Mouse (Mus musculus): ENCODE data around the gene Ece2.

Ece2 gene

DNA sequence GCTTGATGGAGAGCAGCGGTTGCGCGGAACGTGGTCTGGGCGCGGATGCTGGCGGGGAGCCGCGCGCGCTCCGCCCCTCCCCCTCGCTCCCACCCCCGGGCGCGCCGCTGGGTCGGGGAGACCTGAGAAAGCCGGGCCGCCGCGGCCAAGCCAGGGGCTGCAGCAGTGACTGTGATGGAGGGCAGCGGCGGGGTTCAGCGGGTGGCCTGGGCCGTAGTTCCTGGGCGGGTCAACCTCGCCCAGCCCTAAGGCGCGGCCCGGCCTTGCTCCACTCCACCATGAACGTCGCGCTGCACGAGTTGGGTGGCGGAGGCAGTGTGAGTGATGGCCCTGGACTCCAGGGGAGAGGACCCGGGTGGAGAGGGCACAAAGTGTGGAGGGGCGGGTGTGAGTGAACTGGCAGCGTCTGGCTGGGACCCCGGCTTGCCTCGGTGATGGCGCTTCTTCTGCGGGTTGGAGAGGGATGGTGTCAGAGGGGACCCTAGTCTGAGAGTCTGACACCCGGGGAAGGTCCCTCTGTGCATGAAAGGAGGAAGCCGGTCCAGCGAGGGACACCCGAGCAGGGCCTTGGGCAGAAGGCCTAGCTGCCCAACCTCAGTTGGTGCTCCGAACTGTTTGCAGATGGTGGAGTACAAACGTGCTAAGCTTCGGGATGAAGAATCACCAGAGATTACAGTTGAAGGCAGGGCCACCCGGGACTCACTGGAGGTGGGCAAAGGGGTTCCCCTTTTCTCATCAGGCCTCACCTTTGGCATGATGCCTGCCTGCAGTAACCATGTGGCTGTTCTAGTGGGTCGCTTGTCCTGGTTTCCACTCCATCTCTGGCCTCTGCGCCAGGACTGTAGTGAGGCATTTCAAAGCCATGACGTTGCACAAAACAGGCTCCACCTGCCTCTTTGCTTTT is at the start of gene Ece2:
TSS of gene Ece2 (plus strand) at position 98 of the 904 bp plus-strand sequence.
- DNase-seq (ENCODE audit: low spot score in 2 of 2): peak in 1 of 2 experiments; percentile 36

DNA sequence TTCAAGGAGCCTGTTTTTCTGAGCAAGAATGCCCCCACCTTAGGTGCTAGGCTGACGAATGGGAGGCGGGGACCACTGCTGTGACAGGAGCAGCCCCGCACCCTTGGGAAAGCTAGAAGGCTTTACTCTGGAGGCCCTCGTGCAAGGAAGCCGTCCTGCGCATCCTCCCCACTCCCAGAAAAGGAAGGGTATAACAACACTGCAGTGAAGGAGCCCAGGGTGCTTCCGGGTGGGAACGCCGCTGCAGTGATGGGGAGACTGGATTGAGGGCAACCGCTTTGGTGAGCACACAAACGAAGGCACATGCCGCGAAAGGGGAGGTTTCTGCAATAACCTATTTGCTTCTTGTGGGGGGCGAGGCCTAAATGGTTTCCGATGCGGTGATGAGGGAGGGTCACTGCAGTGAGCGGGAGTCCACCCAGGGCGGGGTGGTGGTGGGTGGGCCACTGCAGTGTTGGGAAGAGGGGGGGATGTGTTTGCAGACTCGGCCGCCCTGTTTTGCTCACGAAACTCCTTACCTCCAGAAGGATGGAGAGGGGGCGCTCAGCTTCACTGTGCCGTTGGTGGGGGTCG is 40.2 kb upstream of the Ece2 start, which contains the start of gene Vwa5b2:
TSS of gene Vwa5b2 (plus strand) at position 106 of the 573 bp plus-strand sequence.
- DNase-seq (ENCODE audit: low spot score in 2 of 2): peak in 1 of 2 experiments; percentile 46

DNA sequence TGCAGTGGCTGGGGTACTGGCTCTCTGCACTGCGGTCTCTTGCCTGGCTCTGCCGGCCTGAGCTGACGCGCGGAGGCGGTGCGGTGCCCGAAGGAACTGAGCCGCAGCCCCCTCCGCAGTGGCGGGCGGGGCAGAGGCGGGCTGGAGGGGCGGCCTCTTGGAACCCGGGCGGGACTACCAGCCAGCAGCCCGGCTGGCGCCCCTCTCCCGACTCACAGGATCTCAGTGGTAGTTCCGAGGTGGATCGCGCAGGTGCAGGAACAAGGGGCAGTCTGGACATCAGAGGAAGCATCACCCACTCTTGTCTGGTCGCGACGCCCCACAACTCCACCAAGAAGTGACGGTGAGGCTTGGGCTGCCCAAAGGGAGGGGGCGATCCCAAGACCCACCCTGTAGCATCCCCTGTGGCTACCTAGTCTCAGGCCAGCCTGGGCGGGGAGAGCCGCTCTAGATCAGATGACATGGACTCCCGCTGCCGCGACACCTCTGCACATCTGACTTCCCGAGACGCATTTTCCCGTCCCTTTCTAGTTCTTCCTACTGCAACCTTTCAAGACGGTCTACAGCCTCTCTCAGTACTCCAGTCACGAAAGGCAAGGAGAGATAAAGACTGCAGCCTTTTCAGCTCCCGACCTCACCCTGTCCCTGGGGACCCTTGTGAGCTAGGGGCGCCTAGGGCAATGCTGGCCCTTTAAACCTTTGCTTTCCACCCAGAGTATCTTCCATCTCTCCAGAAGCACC is 39.5 kb upstream of the Ece2 start:
- DNase-seq (ENCODE audit: low spot score in 2 of 2): peak in 1 of 2 experiments; percentile 56

DNA sequence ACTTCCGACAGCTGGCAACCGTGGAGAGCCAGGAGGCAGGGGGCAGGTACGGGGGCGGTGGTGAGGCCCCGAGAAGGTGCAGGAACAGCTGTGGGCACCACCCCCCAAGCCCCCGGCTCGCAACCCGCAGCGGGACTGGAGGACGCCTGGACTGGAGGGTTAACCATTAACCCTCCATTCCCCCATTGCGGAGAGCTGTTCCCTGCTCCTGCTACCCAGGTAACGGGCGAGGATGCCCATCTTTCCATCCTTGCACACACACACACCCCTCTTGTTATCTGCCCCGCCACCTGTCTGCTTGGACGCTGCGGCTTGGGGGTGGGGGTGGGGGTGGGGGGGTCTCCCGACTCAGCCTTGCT is 39.0 kb upstream of the Ece2 start:
- DNase-seq (ENCODE audit: low spot score in 2 of 2): no peak

DNA sequence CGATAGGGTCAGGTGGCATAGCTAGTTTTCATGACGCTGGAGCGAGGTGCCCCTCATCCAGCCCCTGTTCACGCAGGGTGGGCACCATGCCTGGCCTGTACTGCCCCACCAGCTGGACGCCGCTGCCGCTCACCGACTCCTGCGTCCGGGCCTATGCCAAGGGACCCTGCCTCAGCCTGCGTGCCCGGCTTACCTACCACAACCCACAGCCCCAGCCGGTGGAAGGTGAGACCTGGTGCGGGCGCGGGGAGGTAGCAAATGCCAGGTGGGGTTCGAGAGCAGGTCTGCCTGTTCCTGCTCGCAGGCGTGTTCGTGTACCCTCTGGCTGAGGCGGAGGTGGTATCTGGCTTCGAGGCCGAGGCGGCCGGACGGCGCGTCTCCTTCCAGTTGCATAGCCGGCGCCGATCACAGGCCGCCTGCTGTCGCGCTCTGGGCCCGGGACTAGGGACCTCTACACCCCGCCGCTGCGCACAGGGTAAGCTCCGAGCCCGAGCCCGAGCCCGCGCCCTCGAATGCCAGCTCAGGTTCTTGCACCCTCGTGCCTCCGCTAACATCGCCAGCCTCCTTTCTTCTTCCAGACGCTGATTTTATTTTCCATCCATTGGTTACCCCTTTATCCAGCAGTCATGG is 38.4 kb upstream of the Ece2 start:
- no peak for DNase-seq (ENCODE audit: low spot score in 2 of 2)

DNA sequence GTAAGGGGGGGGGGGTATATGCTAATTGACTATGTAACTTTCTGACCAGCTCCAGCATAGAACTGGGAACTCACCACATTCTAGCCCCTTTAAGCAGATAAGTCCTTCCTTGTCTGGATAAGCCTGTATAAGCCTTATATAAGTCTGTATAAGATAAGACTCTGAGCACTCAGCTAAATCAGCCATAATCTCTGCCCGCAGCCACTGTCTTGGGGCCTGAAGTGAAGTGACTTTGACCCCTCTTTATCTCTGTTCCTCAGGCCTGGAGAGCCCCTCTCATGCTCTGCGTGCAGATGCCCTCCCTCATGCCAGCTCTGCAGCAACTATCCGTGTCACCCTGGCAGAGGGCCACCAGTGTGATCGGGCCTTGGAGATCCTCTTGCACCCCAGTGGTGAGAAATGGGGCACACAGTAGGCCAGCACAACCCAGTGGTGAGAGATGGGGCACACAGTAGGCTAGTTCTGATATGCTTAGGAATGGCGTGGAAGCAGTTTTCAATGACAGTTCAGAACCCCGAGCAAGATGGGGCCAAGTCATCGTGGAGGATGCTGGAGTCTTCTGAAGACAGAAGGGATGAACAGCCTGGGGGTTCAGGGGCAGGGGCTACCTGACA is 34.5 kb upstream of the Ece2 start:
- no peak for DNase-seq (ENCODE audit: low spot score in 2 of 2)

DNA sequence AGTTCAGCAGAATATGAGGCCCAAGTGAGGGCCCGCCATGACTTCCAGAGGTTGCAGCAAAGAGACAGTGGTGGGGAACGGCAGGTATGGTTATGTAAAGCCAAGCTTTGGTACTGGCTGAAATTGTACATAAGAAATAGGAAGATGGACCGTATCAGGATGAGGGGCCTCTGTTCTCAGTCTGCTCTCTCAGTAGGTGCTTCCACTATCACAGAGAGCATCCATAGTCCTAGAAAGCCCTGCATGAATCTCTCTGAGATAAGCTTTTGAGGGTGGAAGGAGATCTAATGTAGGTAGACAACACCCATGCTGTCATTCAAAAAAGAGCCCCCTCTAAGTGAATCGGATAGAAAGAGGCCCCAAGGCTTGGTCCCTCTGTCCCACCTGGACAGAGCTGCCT is 33.9 kb upstream of the Ece2 start:
- DNase-seq (ENCODE audit: low spot score in 2 of 2): no peak

DNA sequence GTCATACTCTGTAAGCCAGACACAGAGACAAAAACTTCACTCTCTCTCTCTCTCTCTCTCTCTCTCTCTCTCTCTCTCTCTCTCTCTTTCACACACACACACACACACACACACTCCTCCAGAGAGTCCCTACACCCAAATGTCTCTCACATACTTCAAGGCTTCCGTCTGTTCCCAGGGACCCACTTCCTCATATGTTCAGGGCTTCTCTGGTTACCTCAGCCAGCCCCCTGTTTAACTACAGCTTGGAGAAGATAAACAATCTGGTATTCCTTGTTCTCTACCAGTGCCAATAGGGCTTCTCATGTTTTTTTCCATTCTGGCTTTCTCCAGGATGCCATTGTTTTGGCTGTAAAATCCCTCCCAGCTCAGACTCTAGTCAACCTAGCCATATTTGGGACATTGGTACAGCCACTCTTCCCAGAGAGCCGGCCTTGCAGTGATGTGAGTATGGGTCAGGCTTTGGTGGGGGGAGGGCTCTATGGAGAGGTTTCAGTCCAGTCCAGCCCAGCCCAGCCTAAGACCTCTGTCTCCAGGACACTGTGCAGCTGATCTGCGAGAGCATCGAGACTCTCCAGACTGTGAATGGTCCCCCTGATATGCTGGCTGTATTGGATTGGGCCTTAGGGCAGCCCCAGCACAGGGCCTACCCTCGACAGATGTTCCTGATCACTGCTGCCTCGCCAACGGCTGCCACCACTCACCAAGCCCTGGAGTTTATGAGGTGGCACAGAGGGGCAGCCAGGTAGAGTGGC is 32.8 kb upstream of the Ece2 start:
- no peak for DNase-seq (ENCODE audit: low spot score in 2 of 2)

DNA sequence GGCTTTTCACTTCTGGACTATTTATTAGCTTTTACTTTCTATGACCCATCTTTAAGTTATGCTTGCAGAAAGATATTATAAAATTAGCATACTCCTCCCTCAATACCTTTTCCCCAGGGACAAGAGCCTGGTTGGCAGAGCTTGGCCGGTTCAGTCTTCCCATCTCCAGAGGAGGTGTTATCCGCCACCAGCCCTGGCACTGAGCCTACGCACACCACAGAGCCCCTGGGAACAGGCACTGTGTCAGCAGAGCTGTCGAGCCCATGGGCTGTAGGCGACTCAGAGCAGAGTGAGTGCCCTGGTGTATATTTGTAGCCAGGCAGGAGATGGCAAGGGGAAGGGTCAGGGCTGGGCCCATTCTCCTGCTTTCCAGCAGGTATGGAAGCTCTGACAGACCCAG is 29.1 kb upstream of the Ece2 start:
- DNase-seq (ENCODE audit: low spot score in 2 of 2): no peak

DNA sequence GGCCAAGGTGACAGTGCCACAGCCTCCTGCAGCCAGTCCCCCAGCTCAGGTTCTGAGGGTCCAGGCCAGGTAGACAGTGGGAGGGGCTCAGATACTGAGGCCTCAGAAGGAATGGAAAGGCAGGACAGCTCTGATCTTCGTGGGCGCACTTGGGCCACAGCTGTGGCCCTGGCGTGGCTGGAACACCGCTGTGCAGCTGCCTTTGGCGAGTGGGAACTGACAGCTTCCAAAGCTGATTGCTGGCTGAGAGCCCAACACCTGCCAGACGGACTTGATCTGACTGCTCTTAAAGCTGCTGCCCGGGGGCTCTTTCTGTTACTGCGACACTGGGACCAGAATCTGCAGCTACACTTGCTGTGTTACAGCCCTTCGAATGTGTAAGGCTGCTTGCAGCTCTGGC is 24.9 kb upstream of the Ece2 start:
- no peak for DNase-seq (ENCODE audit: low spot score in 2 of 2)

DNA sequence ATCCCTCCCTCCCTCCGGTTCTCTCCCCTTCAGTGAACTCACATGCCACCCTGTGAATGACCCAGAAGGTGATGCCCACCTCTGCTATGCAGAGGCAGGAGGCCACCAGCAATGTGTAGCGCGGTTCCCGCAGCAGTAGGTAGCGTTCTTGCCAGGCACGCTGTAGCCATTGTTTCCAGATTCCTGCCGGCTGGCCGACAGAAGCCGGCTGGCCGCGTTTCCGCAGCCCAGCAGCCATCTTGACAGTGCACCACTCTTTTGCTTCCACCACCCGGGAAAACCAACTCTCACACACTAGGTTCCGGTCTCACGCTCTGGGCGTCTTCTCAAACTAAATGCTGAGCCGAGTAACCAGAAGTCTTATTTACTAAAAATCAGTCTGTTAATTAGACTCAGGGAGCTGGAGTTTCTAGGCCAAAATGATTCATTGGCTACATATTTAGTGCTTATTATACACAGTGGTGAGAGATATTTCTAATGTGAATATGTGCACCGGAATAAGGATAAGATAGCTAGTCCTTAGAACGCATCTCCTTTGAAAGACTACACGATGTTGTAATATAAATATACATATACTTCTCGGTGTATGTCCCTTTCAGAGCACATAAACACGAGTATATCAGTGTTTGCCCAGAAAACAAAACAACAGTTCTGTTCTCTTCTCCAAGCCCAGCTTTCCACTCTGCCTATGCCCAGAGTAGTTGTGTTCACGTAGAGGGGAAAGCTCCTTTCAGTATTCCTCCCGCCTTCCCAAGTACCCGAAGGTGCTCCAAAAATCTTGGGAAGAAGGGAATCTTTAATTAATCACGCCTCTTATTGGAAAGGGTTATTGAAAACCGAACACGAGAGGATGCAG is 18.9 kb upstream of the Ece2 start:
- peak; percentile 37 to 70 for DNase-seq (ENCODE audit: low spot score in 2 of 2)

DNA sequence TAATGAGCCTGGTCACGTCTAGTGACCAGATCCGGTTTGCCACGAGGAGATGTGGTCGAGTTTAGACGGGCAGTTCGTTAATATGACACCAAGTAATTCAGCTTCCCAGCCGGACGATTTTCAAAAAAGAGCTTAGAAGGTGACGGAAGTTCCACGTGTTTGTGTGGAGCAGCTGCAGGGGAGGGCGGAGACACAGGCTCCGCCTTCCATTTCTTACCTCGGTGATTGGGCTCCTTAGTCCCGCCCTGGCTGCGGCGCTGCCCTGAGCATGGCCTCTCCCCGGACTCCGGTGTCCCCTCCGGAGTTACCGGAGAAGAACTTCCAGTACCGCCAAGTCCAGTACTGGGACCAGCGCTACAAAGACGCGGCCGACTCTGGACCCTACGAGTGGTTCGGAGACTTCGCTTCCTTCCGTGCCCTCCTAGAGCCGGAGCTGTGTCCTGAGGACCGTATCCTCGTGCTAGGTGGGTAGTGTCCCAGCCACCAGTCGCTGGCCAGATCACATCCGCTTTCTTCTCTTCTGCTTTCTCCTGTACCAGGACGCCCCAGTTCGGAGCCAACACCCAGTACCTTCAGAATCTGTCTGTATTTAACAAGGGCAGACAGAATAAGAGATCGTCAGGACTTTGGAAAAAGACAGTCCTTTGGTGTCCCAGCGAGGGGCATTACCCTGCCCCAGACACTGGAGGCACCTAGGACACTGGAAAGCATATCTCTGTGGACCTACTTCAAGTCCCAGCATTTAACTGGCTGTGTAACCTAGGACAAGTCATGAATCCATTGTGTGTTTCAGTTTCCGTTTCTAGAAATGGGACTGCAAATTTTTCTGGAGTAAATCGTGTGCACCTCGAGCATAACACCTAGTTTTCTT is 18.0 kb upstream of the Ece2 start, which contains the start of the genes Eef1akmt4, Gm49333 and Alg3:
TSS of gene Eef1akmt4 (plus strand) at position 237 of the 871 bp plus-strand sequence.
TSS of gene Gm49333 (plus strand) at position 254 of the 871 bp plus-strand sequence.
TSS of gene Alg3 (minus strand) at position 379 of the 871 bp plus-strand sequence.
- peak; percentile 72 to 76 for DNase-seq (ENCODE audit: low spot score in 2 of 2)

DNA sequence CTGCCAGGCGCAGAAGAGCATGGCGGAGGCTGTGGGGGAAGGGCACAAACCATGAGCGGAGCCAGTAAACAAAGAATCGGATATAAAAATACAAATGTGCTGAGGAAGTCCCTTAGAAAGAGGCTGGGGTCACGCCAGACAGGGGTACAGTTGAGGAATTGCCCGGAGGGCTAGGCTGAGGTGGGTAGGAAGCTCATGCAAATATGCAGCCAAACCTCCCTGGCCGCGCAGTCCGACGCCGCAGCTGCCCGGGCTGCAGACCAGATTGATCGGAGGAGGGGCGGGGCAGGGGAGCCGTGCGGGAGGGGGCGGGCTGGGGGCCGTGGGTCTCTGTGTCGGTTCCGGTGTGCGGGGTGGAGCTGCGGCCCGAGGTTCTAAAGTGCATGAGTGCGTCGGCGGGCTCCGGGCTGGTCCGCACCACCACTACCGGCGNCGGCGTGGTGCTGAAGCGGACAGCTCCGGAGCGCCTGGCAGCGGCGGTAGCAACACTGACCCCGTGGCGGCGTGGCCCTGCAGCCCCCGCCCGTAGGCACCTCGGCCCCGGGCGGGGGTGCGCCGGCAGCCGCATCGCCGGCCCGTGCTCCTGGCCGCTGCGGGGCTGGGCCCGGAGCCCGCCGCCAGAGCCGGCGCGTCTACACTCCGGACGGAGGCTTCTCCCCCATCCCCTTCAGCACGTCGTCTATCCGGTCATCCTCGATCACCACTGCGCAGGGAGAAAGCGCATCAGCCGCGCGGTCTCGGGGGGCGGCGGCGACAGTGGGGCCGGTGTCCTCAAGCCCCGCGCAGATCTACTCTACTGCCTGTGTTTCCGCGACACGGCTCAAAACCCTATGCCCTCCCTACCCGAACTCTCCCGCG is 9.9 kb upstream of the Ece2 start:
- DNase-seq (ENCODE audit: low spot score in 2 of 2): no peak

DNA sequence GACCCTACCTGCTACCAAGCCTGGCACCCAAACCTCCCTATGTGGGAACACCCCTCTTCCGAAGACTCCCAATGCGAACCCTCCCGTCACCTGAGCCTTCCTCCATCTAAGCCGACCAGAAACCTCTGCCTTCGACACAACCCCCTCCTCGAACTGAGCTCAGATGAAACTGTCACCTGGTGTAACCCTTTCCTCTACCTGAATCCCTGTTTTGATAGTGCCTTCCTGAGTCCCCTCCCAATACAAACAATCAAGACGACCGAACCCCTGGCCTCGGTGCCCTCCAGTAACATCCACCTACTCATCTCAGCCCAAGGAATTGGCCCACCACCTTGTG is 9.3 kb upstream of the Ece2 start:
- no peak for DNase-seq (ENCODE audit: low spot score in 2 of 2)

DNA sequence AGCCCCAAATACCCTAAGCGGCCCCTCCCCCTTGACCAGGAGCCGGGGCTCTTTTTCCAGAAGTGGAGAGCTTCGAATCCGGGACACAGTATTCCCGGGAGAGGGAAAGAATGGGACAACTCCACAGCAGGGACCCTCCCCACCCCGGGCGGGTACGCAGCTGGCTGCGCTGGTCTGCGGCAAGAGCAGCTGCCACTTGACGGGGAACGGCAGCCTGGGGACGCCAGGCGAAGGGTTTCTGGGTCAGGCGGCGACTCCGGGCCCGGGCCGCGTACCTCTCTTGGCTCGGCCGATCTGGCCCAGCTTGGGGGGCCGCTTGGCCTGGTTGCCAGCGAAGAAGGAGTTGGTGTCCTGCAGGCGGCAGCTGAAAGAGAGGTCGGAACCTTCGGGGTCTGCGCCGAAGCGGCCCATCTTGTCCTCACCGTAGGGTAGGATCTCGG is 8.9 kb upstream of the Ece2 start:
- peak in 1 of 2 experiments; percentile 54 for DNase-seq (ENCODE audit: low spot score in 2 of 2)

DNA sequence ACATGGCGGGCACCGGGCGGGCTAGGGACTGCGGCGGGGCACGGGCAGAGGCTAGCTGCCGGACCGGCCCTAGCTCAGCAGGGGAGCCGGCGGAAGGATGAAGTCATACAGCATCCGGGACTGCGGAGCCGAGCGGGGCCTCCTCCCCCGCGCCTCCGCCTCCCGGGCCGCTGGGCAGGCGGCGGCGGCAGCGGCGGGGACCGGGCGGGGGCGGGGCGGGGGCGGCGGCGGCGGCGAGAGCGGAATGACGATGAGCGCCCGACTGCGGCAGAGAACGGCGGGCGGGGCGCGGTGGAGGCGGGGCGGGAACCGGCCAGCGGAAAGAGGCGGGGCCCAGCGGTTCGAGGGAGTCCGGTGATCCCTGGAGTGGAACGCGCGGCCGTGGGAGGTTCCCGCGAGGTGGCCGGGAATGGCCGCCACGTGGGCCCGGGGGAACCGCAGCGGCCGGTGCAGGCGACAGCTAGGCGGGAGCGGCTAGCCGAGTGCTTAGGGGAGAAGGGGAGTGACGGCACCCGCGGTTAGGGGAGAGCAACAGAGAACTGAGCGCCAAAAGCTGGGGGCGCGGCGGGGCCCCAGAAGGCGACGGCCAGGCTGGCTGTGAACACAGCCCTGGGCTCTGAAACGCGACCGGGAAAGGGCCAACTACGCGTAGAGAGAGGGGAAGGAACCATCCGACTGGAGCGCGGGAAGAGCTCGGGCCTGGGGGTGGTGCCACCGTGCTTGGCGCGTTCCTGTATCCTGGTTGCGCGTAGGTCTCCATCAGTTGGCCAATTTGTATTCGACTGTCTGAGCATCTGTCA is 8.2 kb upstream of the Ece2 start, which contains the start of gene Camk2n2:
TSS of gene Camk2n2 (minus strand) at position 97 of the 800 bp plus-strand sequence.
- peak in 1 of 2 experiments; percentile 54 for DNase-seq (ENCODE audit: low spot score in 2 of 2)
